ENCODE assay signal across 17 mouse cellular contexts in genomic region chr12:16790456-16790855, GRCm38 (mm10). TPM values are rescaled to one million over a fixed set of nuclear protein-coding genes. Genes with fewer than 3 reads are reported as not detected.
DNase-seq lines count a peak whose midpoint lies in the region; ATAC-seq lines count a peak whose summit lies in the region.
"Had no signal": no experiment of that assay in that cellular context is flagged by ENCODE, and none has a peak within 500 bp of the region (broad histone marks: within the 10 kb centered on the region; RNA-seq: fewer than 3 reads in every experiment).

No protein-coding gene starts in this region.

- no peaks in the 10 kb centered on the region for H3K9me3 ChIP-seq in hindbrain, embryonic 11.5 days (ENCODE audit: control insufficient read depth, low read length)
- H3K9me3 ChIP-seq in hindbrain, embryonic 13.5 days = no peaks in the 10 kb centered on the region
- no peaks in the 10 kb centered on the region for H3K9me3 ChIP-seq in neural tube, embryonic 11.5 days (ENCODE audit: control insufficient read depth, low read length)
- H3K9me3 ChIP-seq: hindbrain, embryonic 15.5 days; liver, embryonic 12.5 days had no signal

- H3K4me1 ChIP-seq in hindbrain, embryonic 11.5 days (replicated peaks; ENCODE audit: control insufficient read depth, insufficient read depth, low read length) = peaks cover 8% of the 10 kb centered on the region
- peaks cover 7% of the 10 kb centered on the region; the same call in 1 of the 2 replicates for H3K4me1 ChIP-seq in hindbrain, embryonic 13.5 days (replicated peaks)
- peaks cover 8% of the 10 kb centered on the region; the same call in 1 of the 2 replicates for H3K4me1 ChIP-seq in neural tube, embryonic 11.5 days (ENCODE audit: control insufficient read depth, insufficient read depth, low read length)

- no peaks in the 10 kb centered on the region for H3K27me3 ChIP-seq in hindbrain, embryonic 11.5 days (ENCODE audit: control insufficient read depth, insufficient read depth, low read length)
- no peaks in the 10 kb centered on the region for H3K27me3 ChIP-seq in hindbrain, embryonic 13.5 days
- H3K27me3 ChIP-seq in neural tube, embryonic 11.5 days (ENCODE audit: control insufficient read depth, insufficient read depth, low read length) = no peaks in the 10 kb centered on the region
- H3K27me3 ChIP-seq: hindbrain, embryonic 15.5 days; liver, embryonic 12.5 days had no signal

- DNase-seq in adrenal gland, adult 2 months = peak; percentile 74
- DNase-seq in adrenal gland, adult 8-10 months = no peak
- peak; percentile 21 for DNase-seq in hindbrain, embryonic 11.5 days (ENCODE audit: low spot score)
- DNase-seq in ovary, adult 18-20 months (ENCODE audit: low spot score) = peak; percentile 81
- no peak for DNase-seq in ovary, postnatal 10 days (ENCODE audit: low spot score)
- DNase-seq in neural tube, embryonic 11.5 days (ENCODE audit: low spot score) = no peak
- DNase-seq in right cerebral cortex, postnatal 36 days (ENCODE audit: low spot score in 2 of 2) = no peak
- DNase-seq: cerebellum, adult 2 months; kidney, adult 8-10 months; kidney, postnatal 36 days; thymus, adult 2 months had no signal

- no peaks in the 10 kb centered on the region for H3K36me3 ChIP-seq in hindbrain, embryonic 11.5 days (ENCODE audit: control insufficient read depth, insufficient read depth, low read length)
- no peaks in the 10 kb centered on the region for H3K36me3 ChIP-seq in hindbrain, embryonic 13.5 days
- H3K36me3 ChIP-seq in neural tube, embryonic 11.5 days (ENCODE audit: control insufficient read depth, insufficient read depth, low read length) = no peaks in the 10 kb centered on the region
- H3K36me3 ChIP-seq: hindbrain, embryonic 15.5 days; liver, embryonic 12.5 days had no signal

- no peak overlapping the region for H3K4me2 ChIP-seq in hindbrain, embryonic 11.5 days (replicated peaks; ENCODE audit: low read depth, low read length)
- H3K4me2 ChIP-seq in hindbrain, embryonic 13.5 days = no peak overlapping the region
- H3K4me2 ChIP-seq in neural tube, embryonic 11.5 days (ENCODE audit: low read depth) = no peak overlapping the region
- H3K4me2 ChIP-seq: hindbrain, embryonic 15.5 days; liver, embryonic 12.5 days had no signal

- peak; percentile 45 for ATAC-seq in hindbrain, embryonic 11.5 days (ENCODE audit: low FRiP score)
- ATAC-seq in hindbrain, embryonic 13.5 days (ENCODE audit: low FRiP score) = no peak
- ATAC-seq in neural tube, embryonic 11.5 days (ENCODE audit: insufficient read depth, low FRiP score, low TSS enrichment) = peak; percentile 64
- ATAC-seq: activated CD4-positive, CD25-positive, alpha-beta regulatory T cell, adult 4 months; liver, embryonic 12.5 days; lung, postnatal 0 days had no signal

- peak overlapping the region; percentile 77 for H3K27ac ChIP-seq in hindbrain, embryonic 11.5 days (ENCODE audit: low read depth, low read length)
- H3K27ac ChIP-seq in hindbrain, embryonic 13.5 days = no peak overlapping the region
- H3K27ac ChIP-seq in neural tube, embryonic 11.5 days (ENCODE audit: low read depth, low read length) = peak overlapping the region; percentile 35; the same call in 1 of the 2 replicates
- H3K27ac ChIP-seq: hindbrain, embryonic 15.5 days; liver, embryonic 12.5 days had no signal

- WGBS in hindbrain, embryonic 11.5 days = 24% methylated on average over 4 of the region's 4 CpGs
- whole genome bisulfite sequencing in hindbrain, embryonic 13.5 days = 38% methylated on average over 4 of the region's 4 CpGs
- WGBS in neural tube, embryonic 11.5 days = 50% methylated on average over 4 of the region's 4 CpGs

- no peak overlapping the region for H3K9ac ChIP-seq in hindbrain, embryonic 11.5 days (ENCODE audit: low read depth, low read length)
- H3K9ac ChIP-seq in hindbrain, embryonic 13.5 days = no peak overlapping the region
- H3K9ac ChIP-seq in neural tube, embryonic 11.5 days (ENCODE audit: low read length) = no peak overlapping the region
- H3K9ac ChIP-seq: hindbrain, embryonic 15.5 days; liver, embryonic 12.5 days had no signal

- no peak overlapping the region for H3K4me3 ChIP-seq in hindbrain, embryonic 11.5 days (ENCODE audit: low read depth, low read length)
- no peak overlapping the region for H3K4me3 ChIP-seq in hindbrain, embryonic 13.5 days
- no peak overlapping the region for H3K4me3 ChIP-seq in neural tube, embryonic 11.5 days (ENCODE audit: low read depth, low read length)
- H3K4me3 ChIP-seq: erythroblast, embryonic 14.5 days; hindbrain, embryonic 15.5 days; liver, embryonic 12.5 days had no signal

RNA-seq across cellular contexts. Expression of gene Greb1, which starts 10.2 kb away (rescaled TPM):
- 10 to 100 TPM; 42.7 to 62.6 TPM for total RNA-seq in adrenal gland, adult 2 months (2021)
- 58.8 and 81.7 TPM in 2 replicates for polyA plus RNA-seq in adrenal gland, adult 2 months (2012; rRNA removed)
- 100 to 1,000 TPM in 2 of 4 experiments, 10 to 100 TPM in 2; 48.1 to 255 (median 118) TPM for total RNA-seq in adrenal gland, adult 8-10 months (2022)
- polyA plus RNA-seq in hindbrain, embryonic 11.5 days (2014; fragmentation: Nextera tagmentation; extraction: Ambion mirVana) = 8.8 and 11.2 TPM in 2 replicates
- 1.5 and 2.5 TPM in 2 replicates for polyA plus RNA-seq in hindbrain, embryonic 13.5 days (2015; fragmentation: Nextera tagmentation; extraction: Ambion mirVana)
- polyA plus RNA-seq in neural tube, embryonic 11.5 days (2014; fragmentation: Nextera tagmentation; extraction: Ambion mirVana) = 6.6 and 10.0 TPM in 2 replicates
- polyA plus RNA-seq: erythroblast, embryonic 14.5 days had no signal

RNA-seq across cellular contexts. Expression of gene E2f6, which starts 20.3 kb away (rescaled TPM):
- total RNA-seq in adrenal gland, adult 2 months (2021) = 10 to 100 TPM; 35.9 to 46.1 TPM
- polyA plus RNA-seq in adrenal gland, adult 2 months (2012; rRNA removed) = 16.4 and 18.6 TPM in 2 replicates
- total RNA-seq in adrenal gland, adult 8-10 months (2022) = 10 to 100 TPM; 41.5 to 55.0 (median 44.9) TPM
- 75.3 and 76.5 TPM in 2 replicates for polyA plus RNA-seq in hindbrain, embryonic 11.5 days (2014; fragmentation: Nextera tagmentation; extraction: Ambion mirVana)
- 35.5 and 37.5 TPM in 2 replicates for polyA plus RNA-seq in hindbrain, embryonic 13.5 days (2015; fragmentation: Nextera tagmentation; extraction: Ambion mirVana)
- 71.8 and 73.9 TPM in 2 replicates for polyA plus RNA-seq in neural tube, embryonic 11.5 days (2014; fragmentation: Nextera tagmentation; extraction: Ambion mirVana)

Comparison
In these comparisons a context has a peak if more than half of its experiments do, and no peak if none do; other contexts are left out.
1. DNase-seq: peak in adrenal gland, adult 2 months (single experiment), hindbrain, embryonic 11.5 days (single experiment) and ovary, adult 18-20 months (single experiment); none in adrenal gland, adult 8-10 months (single experiment), ovary, postnatal 10 days (single experiment), neural tube, embryonic 11.5 days (single experiment) and right cerebral cortex, postnatal 36 days (0 of 2).